Mouse (Mus musculus): ENCODE measurements at regions not wholly inside any gene's neighbourhood (a gene's known extent, or its start where the extent isn't known, plus 50 kb on each side); places are given as distances from the start of the nearest gene placed in this dataset.

GRCm38 (mm10) chr8:127753793-127754565, 604.4 kb upstream of the Nrp1 start:
- no peak for DNase-seq (ENCODE audit: low spot score in 2 of 2)

GRCm38 (mm10) chr8:127757396-127757795, 601.0 kb upstream of the Nrp1 start:
- DNase-seq (ENCODE audit: low spot score in 2 of 2): no peak

GRCm38 (mm10) chr8:127759906-127760305, 598.5 kb upstream of the Nrp1 start:
- DNase-seq (ENCODE audit: low spot score in 2 of 2): no peak

GRCm38 (mm10) chr8:127765199-127765598, 593.2 kb upstream of the Nrp1 start:
- no peak for DNase-seq (ENCODE audit: low spot score in 2 of 2)

- no peak for DNase-seq (ENCODE audit: low spot score in 2 of 2)
These were observed 590.1 kb upstream of the Nrp1 start for GRCm38 (mm10) chr8:127768311-127768710.

DNA sequence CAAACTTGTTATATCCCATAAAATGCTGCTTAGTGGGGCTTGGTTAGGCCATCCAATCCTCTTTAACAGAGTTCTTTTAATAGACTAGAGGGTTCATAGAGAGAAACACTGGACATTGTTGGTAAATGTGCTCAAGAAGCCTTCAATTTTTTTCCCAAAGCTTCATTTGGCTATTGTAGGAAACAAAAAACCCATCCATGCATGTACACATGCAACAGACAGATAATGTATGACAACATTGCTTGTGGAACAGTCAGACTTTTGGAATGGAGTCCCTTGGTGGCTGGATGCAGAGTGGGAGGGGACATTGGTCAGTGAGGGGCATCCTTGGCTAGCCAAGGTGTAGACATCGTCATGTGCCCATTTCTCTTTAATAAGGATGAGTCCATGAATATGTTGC, 588.8 kb upstream of the Nrp1 start:
- no peak for DNase-seq (ENCODE audit: low spot score in 2 of 2)

DNA sequence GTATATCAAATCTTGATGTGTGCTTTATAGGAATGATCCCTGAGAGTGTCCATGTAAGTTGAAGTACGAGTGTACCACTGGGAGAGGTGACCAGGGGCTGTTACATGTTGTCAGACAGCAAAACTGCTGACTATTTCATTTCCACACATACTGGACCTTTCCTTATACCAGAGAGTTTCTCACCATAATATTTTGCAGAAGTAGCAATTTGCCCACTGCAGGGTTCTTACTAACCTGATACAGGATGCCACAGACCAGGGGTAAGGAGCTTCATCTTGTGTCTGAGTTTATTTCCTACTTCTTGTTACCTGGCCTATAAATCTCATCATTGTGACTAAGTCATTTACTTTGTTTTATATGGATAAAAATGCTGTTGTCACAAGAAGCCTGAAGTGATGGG, 586.6 kb upstream of the Nrp1 start:
- no peak for DNase-seq (ENCODE audit: low spot score in 2 of 2)

DNA sequence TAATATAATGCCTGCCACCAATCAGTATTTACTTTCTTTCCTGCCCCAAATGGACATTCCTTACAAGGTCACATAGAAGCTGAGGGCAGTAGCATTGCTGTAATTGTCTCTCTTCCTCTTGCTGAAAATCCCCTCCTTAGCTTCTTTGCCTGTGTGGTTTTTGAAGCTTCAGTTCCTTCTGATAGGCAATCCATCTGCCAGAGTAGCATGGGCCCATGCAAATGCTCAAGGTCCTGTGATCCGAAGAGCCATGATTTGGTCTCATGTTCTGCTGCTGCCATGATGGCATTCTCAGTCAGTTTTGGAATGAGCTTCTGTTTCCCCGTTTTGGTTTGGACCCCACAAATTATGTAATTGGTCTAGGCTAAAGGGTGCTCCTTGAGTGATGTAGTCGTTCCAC, 586.0 kb upstream of the Nrp1 start:
- DNase-seq (ENCODE audit: low spot score in 2 of 2): no peak

GRCm38 (mm10) chr8:127772917-127773316, 585.5 kb upstream of the Nrp1 start:
- no peak for DNase-seq (ENCODE audit: low spot score in 2 of 2)

- peak; percentile 11 to 14 for DNase-seq (ENCODE audit: low spot score in 2 of 2)
These were observed 583.8 kb upstream of the Nrp1 start for GRCm38 (mm10) chr8:127774642-127775041.

DNA sequence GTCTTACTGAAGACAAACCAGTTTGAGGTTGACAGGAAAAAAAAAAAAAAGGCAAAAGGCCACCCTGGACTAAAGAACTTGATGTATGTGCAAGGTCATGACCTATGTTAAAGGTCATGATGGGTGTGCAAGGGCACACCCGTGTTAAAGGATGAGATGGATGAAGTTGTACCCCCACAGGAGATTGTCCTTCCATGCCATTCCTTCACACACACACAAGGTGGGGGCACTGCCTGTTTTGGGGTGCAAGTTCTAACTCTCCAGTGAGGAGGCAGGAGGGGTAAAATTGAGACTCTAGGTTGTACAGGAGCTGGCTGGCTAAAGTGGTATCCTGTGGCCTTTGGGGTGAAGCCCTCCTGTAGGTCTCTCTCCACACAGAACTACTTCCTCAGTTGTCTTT, 583.2 kb upstream of the Nrp1 start:
- DNase-seq (ENCODE audit: low spot score in 2 of 2): no peak

- DNase-seq (ENCODE audit: low spot score in 2 of 2): peak; percentile 5 to 6
These were observed 582.7 kb upstream of the Nrp1 start for GRCm38 (mm10) chr8:127775747-127776146.

GRCm38 (mm10) chr8:127778352-127779020, 579.9 kb upstream of the Nrp1 start:
- DNase-seq (ENCODE audit: low spot score in 2 of 2): no peak

DNA sequence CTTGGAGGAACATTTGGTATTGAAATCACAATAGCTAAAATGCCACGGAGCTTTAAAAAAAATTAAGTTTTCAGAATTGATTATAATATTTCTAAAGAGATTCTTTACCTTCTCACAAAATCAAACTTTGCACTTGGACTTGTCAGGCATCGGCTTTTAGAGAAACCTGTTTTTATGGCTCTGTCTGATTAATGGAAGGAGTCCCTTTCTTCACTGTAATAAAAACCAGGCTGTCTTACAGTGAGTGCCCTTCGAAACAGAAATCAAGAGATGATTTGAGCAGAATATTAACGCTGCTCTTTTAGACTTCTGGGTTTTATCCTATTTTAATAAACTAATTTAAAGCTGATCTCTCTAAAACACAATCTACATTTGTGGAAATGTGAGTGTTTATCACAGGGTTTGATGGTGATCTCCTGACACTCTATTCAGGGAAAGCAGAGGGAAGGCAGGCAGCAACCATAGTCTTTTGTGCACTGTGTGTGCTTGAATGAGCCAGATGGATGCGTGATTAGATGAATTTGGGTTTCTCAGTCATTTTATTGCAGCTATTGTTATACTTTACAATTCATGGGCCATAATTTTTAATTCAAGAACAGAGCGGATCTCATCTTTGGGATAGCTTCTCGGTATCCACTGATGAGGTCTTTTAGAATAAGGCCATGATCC, 579.2 kb upstream of the Nrp1 start:
- DNase-seq (ENCODE audit: low spot score in 2 of 2): no peak

- no peak for DNase-seq (ENCODE audit: low spot score in 2 of 2)
These were observed 577.8 kb upstream of the Nrp1 start for GRCm38 (mm10) chr8:127780596-127780995.

GRCm38 (mm10) chr8:127781011-127781410, 577.4 kb upstream of the Nrp1 start:
- no peak for DNase-seq (ENCODE audit: low spot score in 2 of 2)

DNA sequence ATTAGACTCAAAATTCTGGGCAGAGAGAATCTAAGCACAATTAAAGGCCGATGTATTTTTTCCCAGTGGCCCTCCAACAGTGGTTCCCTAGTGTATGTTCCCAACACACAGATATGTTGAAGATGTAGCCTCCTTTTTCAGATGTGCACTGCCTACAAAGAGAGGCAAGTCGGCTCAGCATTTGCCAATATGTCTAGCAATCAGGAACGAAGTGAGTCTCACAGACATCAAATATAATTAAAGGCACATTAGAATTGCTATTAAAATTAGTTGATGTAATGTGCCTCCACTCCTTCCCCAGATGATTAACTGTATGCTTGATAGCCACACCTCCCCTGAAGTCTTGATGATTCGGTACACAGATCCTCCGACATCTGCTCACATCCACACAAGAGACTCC, 565.8 kb upstream of the Nrp1 start:
- no peak for DNase-seq (ENCODE audit: low spot score in 2 of 2)

DNA sequence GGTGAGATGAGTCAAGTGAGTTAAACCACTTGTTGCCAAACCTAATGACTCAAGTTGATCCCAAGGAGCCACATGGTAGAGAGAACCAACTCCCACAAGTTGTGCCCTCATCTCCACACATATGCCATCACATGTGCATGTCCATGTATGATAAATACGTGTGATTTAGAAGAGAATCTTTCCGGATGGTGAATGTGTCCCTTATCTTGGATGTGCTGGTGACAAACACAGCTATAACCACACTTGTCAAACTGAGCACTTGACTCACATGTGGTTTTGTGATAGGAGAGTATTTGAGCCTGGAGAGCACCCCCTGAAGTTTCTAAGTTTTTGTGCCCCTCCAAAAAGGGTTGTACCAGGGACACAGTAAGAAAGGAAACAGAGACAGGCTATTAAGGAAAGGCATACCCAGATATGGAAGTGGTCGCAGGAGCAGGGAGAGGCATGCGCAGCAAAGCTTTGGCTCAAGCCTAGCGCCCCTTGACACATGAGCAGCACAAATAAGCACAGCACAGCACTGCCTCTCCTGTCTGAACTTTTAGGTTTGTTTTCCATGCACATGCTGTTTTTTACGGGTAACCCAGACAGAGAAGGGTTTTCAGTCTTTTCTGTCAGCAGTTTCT, 558.4 kb upstream of the Nrp1 start:
- DNase-seq (ENCODE audit: low spot score in 2 of 2): no peak

DNA sequence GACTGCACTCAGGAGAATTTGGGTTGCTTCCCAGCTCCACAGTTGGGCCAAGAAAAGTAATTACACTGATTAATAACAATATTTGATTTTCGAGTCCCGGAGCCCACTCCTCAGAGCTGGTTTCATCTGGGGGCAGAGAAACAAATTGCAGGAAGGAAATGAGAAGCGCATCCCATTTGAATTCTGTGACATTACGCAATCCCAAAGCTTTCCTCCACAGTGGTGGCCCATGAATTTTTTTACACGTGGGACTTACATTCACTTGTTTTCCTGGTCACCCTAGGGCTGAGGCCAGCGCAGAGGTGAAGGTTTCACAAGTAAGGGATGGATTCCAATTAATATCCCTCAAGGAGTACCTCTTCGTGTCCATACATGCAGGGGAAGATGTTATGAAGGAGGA, 556.3 kb upstream of the Nrp1 start:
- no peak for DNase-seq (ENCODE audit: low spot score in 2 of 2)

- DNase-seq (ENCODE audit: low spot score in 2 of 2): no peak
These were observed 555.6 kb upstream of the Nrp1 start for GRCm38 (mm10) chr8:127802661-127803333.

DNA sequence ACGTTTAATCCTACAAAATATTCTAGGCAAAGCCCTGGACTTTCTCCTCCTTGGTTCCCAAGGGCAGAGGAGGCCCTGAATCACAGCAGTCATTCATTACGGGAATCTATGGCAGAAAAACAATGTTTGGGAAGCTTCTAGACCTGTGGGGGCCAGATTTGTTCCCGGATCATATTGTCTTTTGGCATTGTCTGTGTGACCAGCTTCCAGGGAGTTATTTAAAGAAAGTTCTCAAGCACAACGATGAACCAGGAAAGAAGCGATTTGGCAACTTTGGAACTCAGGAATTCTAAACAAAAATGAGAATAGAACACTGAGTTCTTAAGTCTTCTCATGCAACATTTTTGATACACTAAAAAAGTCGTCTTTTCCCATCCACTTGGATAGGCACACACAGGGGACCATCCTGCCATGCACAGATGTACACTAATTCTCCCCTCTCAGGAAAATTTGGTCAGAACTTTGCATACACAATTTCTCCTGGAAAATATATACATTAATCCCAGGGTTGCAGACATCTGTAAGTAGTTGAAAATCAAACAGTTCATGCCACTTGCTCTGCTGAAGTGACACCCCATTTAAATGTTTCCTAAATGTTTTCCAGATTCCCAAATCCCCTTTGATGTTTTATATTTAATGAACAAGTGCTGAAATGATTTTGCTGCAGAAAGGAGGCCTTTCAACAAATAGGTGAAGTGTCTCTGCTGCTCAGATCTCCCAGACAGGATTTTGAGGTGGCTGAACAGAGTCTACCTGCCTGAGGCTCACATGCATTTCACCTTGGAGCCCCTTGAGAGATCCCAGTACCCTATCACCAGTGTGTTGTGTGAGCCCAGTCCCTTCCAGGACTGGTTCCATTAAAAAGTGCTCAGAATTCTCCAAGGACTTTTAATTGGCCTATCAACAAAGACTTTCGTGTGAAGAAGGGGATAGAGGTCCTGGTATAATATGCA, 548.9 kb upstream of the Nrp1 start:
- DNase-seq (ENCODE audit: low spot score in 2 of 2): no peak
